Mouse (Mus musculus) cerebellum, adult 18-20 months (tissue): ENCODE measurements at regions not wholly inside any gene's neighbourhood (a gene's known extent, or its start where the extent isn't known, plus 50 kb on each side); places are given as distances from the start of the nearest gene placed in this dataset.
A peak's percentile ranks its signal among the peaks of the same experiment; 100 is the strongest.

Source experiments
- DNase-seq, 2 experiments: peaks; one replicate each; pipeline ENCODE4 v3.0.0; 2021

GRCm38 (mm10) chr4:53217608-53218290, 58.1 kb upstream of the Abca1 start:
- DNase-seq = peak; percentile 70 to 76

- DNase-seq = no peak
Observed at GRCm38 (mm10) chr4:53212541-53212940, 52.8 kb upstream of the Abca1 start.

- DNase-seq = no peak
Observed at GRCm38 (mm10) chr4:53210685-53211084, 51.0 kb upstream of the Abca1 start.
